Mouse (Mus musculus): ENCODE results near the gene Cdk7.
"Not testable (repeated sequence)": the region's sequence is repeated elsewhere in the genome, so short reads cannot be mapped to it uniquely, and the experiment has no call there.

Gene Cdk7

GRCm38 (mm10) chr13:100730861-100731176 lies at the start of gene Cdk7:
TSS of gene Cdk7 (minus strand) at chr13:100730939.
- ATAC-seq (ENCODE audit: insufficient number of reproducible peaks, low FRiP score, low TSS enrichment), result peak; percentile 97

- ATAC-seq (ENCODE audit: insufficient number of reproducible peaks, low FRiP score, low TSS enrichment), result no peak
These were observed 46.8 kb upstream of the Cdk7 start for GRCm38 (mm10) chr13:100777491-100777890.

GRCm38 (mm10) chr13:100776710-100777109 lies 46.0 kb upstream of the Cdk7 start:
- ATAC-seq (ENCODE audit: insufficient number of reproducible peaks, low FRiP score, low TSS enrichment), result no peak

GRCm38 (mm10) chr13:100776056-100776419 lies 45.3 kb upstream of the Cdk7 start:
- ATAC-seq (ENCODE audit: insufficient number of reproducible peaks, low FRiP score, low TSS enrichment), result 0 out of 2 replicates have a peak, but pooled peaks have one; percentile 23

GRCm38 (mm10) chr13:100775252-100776055 lies 44.7 kb upstream of the Cdk7 start, which contains the start of gene Cenph:
TSS of gene Cenph (minus strand) at chr13:100775899.
- peak; percentile 98 for ATAC-seq (ENCODE audit: insufficient number of reproducible peaks, low FRiP score, low TSS enrichment)

GRCm38 (mm10) chr13:100774704-100775103 lies 44.0 kb upstream of the Cdk7 start:
- ATAC-seq (ENCODE audit: insufficient number of reproducible peaks, low FRiP score, low TSS enrichment), result no peak

- ATAC-seq (ENCODE audit: insufficient number of reproducible peaks, low FRiP score, low TSS enrichment), result no peak
These were observed 24.6 kb upstream of the Cdk7 start for GRCm38 (mm10) chr13:100755329-100755728.

- ATAC-seq (ENCODE audit: insufficient number of reproducible peaks, low FRiP score, low TSS enrichment), result no peak
These were observed 23.4 kb upstream of the Cdk7 start for GRCm38 (mm10) chr13:100754186-100754585.

GRCm38 (mm10) chr13:100753011-100753410 lies 22.3 kb upstream of the Cdk7 start:
- no peak for ATAC-seq (ENCODE audit: insufficient number of reproducible peaks, low FRiP score, low TSS enrichment)

- no peak for ATAC-seq (ENCODE audit: insufficient number of reproducible peaks, low FRiP score, low TSS enrichment)
These were observed 21.8 kb upstream of the Cdk7 start for GRCm38 (mm10) chr13:100752529-100752928.

- ATAC-seq (ENCODE audit: insufficient number of reproducible peaks, low FRiP score, low TSS enrichment), result no peak
These were observed 20.7 kb upstream of the Cdk7 start for GRCm38 (mm10) chr13:100751402-100751801.

GRCm38 (mm10) chr13:100750799-100751198 lies 20.1 kb upstream of the Cdk7 start:
- ATAC-seq (ENCODE audit: insufficient number of reproducible peaks, low FRiP score, low TSS enrichment), result no peak

GRCm38 (mm10) chr13:100748638-100749037 lies 17.9 kb upstream of the Cdk7 start:
- ATAC-seq (ENCODE audit: insufficient number of reproducible peaks, low FRiP score, low TSS enrichment), result no peak

- ATAC-seq (ENCODE audit: insufficient number of reproducible peaks, low FRiP score, low TSS enrichment), result no peak
These were observed 15.4 kb upstream of the Cdk7 start for GRCm38 (mm10) chr13:100746090-100746489.

- ATAC-seq (ENCODE audit: insufficient number of reproducible peaks, low FRiP score, low TSS enrichment), result peak; percentile 96
These were observed 13.5 kb upstream of the Cdk7 start, which contains the start of gene Mrps36 for GRCm38 (mm10) chr13:100744036-100744744. TSS of gene Mrps36 (minus strand) at chr13:100744659.

- ATAC-seq (ENCODE audit: insufficient number of reproducible peaks, low FRiP score, low TSS enrichment), result no peak
These were observed 12.8 kb upstream of the Cdk7 start for GRCm38 (mm10) chr13:100743346-100744035.

GRCm38 (mm10) chr13:100742831-100743230 lies 12.1 kb upstream of the Cdk7 start:
- ATAC-seq (ENCODE audit: insufficient number of reproducible peaks, low FRiP score, low TSS enrichment), result no peak

- ATAC-seq (ENCODE audit: insufficient number of reproducible peaks, low FRiP score, low TSS enrichment), result no peak
These were observed 2.0 kb upstream of the Cdk7 start for GRCm38 (mm10) chr13:100732756-100733155.

- ATAC-seq (ENCODE audit: insufficient number of reproducible peaks, low FRiP score, low TSS enrichment), result not testable (repeated sequence)
These were observed 815 bp upstream of the Cdk7 start for GRCm38 (mm10) chr13:100731462-100732046.

- ATAC-seq (ENCODE audit: insufficient number of reproducible peaks, low FRiP score, low TSS enrichment), result peak; percentile 77
These were observed 432 bp downstream of the Cdk7 start for GRCm38 (mm10) chr13:100730153-100730860.
